Mouse (Mus musculus) ES-E14 (cell line): ENCODE measurements around the gene Med8.
A peak's percentile ranks its signal among the peaks of the same experiment; 100 is the strongest.

Experiments used
- CHD2 ChIP-seq: IDR thresholded peaks from 2 replicates; pipeline ENCODE4 v1.6.1; 2014; ENCODE audit warnings: mild to moderate bottlenecking, low read depth, low read length, inconsistent platforms
- HCFC1 ChIP-seq: IDR thresholded peaks from 2 replicates; pipeline ENCODE4 v1.6.1; 2012; ENCODE audit warnings: low read length, inconsistent platforms, borderline replicate concordance; ENCODE audit not compliant: insufficient read depth
- ZNF384 ChIP-seq: IDR thresholded peaks from 2 replicates; pipeline ENCODE4 v1.6.1; 2012; ENCODE audit warnings: low read depth, low read length, inconsistent platforms

DNA sequence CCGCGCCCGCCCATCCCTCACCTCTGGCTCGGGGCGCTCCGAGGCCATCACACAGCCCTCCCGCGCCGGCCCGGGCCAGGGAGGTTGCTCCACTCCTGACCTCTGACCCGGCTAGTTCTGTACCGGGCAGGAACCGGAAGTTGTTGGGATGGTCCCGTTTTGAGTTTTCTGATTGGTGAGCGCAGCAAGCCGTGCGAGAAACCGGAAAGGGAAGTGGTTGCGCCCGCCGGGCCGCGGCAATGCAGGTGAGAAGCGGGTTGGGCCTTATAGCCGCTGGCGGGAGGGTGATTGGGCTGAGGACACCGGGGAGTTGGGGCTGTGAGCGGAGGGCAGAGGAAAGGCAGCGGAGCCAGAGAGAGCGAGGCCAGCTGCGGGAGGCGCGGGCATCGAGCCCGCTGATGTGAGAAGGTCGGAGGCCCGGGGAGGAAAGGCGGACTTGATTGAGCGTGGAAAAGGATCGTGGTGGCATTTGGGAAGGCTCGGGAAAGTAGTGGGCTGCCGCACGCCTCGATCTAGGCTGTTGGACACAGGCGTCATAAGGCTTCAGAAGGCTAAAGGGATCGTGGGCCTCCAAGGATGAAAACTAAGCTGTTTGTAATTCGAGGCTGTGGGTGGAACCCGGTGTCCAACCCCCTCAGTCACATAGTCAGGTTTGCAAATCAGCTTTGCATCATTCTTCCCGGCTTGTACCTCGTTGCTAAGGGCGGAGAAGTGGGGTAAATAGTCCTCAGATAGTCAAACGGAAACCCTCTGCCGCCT, at the start of gene Med8, which contains the start of gene Szt2:
- peak; percentile 53; the same call in 1 of the 2 replicates for TF ChIP-seq HCFC1
- no peak for TF ChIP-seq ZNF384
- TF ChIP-seq CHD2: no peak
